Mouse (Mus musculus): ENCODE data around the gene Pus7l. TPM values are rescaled to one million over a fixed set of nuclear protein-coding genes. Genes with fewer than 3 reads are reported as not detected.

Pus7l gene
- total RNA-seq (2021) = 1 to 10 TPM; 5.7 to 6.6 TPM
- long read RNA-seq, partial matches to known transcripts = 0 of 2 reads
- long read RNA-seq, other reads (novel, unspliced or antisense) = 0 of 2 reads

DNA sequence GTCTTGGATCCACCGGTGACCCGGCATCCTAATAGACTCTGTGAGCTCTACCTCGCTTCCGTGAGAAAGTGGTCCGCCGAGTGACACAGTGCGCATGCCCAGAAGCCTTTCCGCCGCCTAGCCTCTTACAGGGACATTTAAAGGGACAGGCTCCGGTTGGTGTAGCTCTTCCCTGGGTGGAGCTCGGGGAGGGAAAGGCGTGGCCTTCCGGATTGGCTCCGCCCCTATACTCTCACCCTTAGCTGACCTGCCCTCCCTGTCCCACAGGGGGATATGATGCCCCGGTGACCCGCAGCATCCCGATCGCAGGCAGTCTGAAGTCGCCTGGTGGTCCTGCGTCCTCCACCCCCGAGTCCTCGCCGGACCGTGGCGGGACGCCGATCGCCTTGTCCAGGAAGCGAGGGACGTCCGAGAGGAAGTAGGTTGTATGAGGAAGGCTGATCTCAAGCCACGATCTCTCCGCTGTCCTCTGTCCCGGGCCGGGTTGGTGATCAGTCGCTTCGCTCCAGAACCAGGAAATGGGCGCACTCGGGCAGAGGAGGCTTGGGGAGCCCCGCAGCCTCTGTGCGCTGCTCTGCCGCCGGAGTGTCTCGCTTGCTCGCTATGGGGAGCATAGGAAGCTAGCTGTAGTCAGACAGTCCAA lies at the start of gene Pus7l, which contains the start of gene Irak4:
Gene Pus7l (minus strand): TSS at position 139 of the 643 bp plus-strand sequence.
Gene Irak4 (plus strand): TSS at position 235 of the 643 bp plus-strand sequence.
- DNase-seq (ENCODE audit: low spot score in 2 of 2) = peak; percentile 91 to 93

DNA sequence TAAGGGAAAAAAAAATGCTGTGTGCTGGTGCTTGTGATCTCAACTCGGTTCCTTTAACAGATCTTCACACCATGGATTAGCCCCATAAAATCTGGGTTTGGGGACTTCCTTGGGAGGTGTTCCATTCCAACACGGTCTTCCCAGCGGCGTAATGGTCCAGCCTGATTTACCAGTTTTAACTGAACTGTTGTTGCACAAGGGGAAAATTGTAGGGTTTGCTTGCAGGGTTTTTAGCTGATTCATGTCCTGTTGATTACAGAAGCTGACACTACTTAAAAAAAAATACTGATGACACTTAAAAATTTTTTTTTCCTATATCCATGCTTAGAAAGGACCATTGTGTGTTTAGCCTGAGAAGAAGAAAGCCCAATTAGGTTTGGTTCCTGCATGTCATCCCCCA lies 48.0 kb upstream of the Pus7l start:
- no peak for DNase-seq (ENCODE audit: low spot score in 2 of 2)

DNA sequence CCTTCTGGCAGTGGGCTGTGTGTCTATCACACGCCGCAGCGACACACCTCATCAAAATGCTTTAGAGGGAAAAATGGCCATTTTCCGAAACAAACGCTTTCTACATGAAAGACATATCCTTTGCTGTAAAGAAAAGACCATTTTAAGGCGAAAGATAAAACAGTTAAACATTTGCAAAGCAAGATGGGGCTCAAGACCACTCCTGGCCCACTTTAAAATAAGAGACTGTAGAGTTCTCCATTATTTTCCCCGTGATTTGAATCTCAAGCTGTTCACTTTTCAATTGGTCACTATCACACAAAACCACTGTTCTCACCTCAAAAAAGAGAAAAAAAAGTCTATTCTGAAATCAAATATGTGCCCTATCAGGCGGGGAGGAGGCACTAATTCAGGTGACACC lies 46.7 kb upstream of the Pus7l start:
- no peak for DNase-seq (ENCODE audit: low spot score in 2 of 2)

DNA sequence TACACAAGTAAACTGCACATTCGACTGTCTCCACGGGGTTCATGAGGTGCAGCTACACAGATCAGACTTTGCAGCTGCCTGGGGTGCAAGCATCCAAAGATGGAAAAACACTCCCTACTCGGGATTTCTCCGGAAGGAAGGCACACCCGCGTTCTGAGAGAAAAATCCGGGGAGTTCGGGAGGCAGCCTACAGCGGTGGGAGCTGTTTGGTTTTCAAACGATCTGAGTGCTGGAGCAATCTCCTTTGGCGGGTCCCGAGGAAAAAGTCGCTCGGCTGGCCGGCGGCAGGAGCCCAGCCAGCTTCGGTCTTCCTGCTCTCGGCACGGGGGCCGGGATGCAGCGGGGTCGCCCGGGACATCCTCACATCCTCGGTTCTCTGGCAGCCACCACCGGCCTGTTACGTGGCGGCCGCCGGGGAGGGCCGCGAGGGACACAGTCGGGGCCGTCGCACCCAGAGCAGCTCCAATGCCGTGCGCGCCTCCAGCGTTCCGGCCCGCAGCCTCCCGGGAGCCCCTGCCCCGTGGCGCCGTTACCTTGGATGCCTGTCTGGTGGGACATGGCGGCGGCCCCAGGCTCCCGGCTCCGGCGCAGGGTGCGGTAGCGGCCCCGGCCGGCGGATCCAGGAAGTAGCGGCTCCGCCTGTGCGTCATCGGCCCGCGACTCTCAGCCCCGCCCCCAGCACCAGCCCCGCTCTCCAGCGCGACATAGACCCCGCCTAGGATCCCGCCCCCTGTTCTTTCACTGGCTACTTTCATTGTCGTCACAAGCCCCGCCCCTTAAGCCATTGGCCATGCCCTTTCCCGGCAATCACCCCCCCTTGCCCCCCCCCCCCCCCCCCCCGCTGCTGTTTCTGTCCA lies 46.1 kb upstream of the Pus7l start, which contains the start of gene Twf1:
Gene Twf1 (minus strand): TSS at position 671 of the 857 bp plus-strand sequence.
- peak; percentile 98 to 99 for DNase-seq (ENCODE audit: low spot score in 2 of 2)

DNA sequence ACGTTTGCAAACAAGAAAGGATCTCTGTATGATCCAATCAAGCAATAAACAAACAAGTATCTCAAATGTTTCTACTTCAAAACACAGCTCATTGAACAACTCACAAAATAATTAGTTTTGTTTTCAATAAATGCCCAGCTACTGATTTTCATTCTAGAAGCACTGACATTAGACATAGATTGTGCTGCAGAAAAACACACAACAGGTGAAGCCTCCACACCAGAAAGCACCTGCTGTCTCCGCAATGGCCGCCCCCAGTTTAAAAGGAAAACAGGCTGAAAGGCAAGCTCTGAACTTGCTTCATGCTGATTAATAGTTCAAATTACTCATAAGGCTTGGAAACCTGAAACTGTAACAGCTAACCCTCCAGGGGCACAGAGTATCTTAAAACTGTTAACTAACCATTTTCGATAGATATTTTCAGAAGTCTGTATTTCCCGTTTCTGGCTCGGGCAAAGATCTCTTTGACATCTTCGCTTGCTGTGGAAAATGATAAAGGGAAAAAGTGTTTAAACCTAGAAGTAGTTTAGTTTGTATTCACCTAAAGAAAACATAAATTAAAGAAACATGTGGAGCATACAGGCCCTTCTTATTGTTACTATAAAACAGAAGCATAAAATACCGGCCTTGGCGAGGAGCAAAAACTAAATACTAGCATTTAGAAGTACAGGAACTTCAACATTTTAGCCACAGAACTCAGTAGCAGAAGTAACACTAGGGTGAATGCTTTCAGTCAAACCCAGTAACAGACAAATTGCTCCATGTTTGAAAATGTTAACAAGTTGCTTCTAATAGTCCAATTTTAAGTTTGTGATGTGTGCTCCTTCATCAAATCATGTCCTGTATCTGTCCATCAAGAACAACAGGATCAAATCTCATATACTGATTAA lies 44.7 kb upstream of the Pus7l start:
- no peak for DNase-seq (ENCODE audit: low spot score in 2 of 2)

DNA sequence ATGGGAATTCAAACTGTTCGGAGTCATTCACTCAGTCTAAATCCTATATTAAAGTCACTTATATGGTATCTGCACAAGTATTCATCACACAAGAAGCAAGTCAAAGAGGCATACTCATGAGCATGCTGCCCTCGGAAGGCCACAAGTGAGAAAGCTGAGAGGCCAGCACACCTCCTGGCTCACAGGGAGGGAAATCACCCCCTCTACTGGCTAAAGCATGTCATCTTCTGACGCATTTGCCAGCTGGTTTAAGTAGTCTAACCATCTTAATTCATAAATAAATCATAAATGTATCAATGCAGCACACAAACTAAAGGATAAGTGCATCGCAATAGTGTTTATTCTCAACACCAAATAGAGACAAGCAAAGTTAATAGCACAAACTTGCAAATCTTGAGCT lies 41.4 kb upstream of the Pus7l start:
- DNase-seq (ENCODE audit: low spot score in 2 of 2) = no peak

DNA sequence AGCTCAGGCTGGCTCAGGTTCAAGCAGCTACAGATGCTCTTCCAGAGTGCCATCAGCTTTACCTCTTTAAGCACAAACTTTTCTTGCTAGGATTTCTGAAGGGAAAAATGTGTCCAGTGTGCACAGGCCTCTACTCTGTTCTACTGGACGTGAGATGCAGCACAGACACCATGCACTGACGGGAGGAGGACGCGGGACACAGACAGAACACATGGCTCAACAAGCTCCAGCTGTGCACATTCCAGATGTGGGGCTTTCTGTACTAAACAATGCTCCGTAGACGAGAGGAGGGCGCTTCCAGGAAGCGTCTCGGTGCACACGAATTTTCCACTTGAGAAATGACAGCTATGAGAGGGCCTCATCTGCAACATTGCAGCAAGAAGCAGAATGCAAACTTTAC lies 39.8 kb upstream of the Pus7l start:
- no peak for DNase-seq (ENCODE audit: low spot score in 2 of 2)

DNA sequence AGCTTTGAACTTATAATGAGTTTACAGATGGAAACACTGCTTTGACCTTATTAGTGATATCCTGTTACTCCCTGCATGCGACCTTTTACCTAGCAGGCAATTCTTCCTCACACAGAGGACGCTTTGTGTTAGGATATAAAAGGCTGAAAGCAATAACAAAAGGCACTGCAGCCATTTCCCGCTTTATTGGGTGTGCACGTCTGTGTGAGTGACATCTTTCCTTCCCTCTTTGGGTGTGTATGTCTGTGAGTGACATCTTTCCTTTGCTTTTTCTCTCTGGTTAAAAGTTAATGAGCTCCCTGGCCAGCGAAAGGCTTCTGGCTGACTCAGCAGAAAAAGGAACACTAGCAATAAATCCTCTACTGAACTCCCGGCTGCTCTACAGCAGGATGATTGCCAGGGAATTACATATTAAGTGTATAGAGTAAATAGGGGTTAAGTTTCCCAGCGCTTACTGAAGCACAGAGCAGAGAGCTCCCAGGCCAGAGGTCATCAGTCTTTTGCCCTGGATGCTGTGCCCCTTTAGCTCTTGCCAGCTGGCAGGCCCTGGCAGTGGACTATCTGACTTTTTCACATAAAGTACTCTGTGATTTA lies 38.8 kb upstream of the Pus7l start:
- DNase-seq (ENCODE audit: low spot score in 2 of 2) = no peak

DNA sequence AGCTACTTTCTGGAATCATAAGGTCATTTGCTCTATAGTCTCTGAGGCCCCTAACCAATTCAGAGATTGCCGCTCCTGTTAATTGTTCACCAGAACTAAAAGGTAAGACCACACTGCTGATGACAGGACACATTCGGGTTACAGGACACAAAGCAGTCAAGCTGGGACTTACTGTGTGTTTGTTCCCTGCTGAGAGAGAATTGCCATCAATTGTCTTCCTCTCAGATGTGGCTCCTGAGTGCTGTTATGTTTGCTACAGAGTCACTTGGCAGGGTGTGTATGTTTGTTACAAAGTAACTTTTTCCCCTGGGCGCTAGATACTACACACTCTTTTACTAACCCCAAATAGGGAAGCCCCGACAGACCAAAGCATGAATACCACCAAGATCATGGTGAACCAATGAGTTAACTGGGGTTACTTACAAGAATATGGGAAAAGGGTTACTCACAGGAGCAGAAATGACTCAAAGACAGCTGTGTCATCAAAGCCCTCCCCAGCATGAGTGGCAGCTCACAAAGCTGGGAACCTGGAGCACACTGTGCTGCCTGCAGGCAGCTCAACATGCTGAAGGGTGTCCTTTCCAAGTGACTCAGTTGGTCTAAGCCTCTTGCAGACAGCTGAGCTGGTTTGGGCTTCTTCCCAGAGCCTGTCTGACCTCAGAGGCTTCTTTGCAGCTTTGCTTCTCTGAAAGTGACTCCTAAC lies 31.4 kb upstream of the Pus7l start:
- DNase-seq (ENCODE audit: low spot score in 2 of 2) = no peak

DNA sequence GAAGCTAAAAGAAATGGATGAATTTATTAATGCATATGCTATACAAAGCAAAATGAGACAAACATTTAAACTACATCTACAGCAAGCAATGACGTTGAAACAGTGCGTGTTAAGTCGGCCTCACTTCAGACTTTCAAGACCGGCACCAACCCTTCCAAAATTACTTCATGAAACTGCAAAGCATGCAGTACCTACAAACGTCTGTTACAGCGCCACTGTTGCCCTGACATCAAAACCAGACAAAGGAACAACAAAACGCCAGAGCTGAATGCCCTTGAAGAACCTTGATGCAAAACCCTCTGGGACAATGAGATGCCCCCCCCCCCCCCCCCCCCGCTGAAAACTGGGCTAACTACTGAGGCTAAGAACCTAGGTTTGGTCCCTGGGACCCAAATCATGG lies 29.4 kb upstream of the Pus7l start:
- DNase-seq (ENCODE audit: low spot score in 2 of 2) = no peak

DNA sequence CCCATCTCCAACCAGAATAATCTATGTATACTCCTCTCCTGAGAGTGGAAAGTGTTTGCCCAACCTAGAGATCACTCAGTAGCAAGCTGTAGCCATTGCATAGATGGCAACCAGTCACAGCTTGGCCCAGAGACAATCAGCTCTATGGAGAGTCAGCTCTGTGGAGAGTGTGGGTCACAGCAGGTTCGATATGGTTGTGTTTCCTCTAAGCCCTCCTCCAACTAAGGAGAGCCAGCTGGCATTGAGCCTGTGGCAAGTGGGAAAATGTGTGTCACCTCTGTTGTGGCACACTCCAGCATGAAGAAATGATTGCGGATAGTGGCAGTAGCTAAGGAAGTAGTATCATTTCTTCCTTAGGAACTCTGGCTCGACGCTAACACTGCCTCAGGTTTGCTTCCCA lies 28.2 kb upstream of the Pus7l start:
- DNase-seq (ENCODE audit: low spot score in 2 of 2) = no peak

DNA sequence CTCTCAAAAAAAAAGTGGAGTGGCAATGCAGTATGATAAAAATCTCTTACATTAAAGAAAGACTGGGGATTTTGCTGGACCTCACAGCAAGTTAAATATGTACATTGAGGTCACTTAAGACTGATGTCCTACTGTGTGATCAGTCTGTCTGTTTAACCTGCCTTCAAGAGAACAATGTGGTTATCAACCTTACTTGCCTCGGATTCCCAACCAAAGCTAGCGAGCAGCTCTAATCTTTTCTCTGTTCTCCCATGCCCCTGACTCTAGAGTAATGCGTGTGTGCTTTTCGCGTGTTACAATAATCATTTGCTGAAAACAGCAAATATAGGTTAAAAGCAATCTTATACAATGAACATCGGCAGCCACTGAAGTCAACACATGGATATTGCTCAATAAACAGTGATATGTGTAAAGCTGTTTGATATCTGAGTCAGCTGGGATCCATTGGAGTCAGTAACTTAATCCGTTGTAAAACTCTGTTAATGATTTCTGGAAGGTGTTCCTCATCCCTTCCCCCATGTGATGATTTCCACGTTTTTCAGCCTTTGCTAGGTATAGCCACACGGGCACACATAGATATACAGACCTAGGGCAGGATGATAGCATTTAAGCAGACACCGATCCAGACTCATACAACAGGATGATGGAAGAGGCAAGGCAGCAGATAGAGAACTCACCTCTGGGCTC lies 25.3 kb upstream of the Pus7l start:
- DNase-seq (ENCODE audit: low spot score in 2 of 2) = no peak

DNA sequence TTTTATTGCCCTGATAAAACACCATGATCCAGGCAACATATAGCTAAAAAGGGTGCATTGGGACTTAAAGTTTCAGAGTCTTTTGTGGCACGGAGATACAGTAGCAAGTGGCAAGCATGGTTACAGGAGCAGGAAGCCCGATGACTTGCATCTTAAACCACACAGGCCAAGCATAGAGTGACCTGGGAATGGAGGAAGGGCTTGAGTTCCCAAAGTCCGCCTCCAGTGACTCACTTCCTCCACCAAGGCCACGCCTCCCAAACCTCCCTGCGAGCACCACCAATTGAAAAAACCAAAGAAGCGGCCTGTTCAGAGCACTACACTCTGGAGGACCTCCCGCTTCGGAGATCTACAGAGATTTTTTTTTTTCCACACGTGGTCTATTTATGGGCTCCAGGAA lies 22.5 kb upstream of the Pus7l start:
- no peak for DNase-seq (ENCODE audit: low spot score in 2 of 2)

DNA sequence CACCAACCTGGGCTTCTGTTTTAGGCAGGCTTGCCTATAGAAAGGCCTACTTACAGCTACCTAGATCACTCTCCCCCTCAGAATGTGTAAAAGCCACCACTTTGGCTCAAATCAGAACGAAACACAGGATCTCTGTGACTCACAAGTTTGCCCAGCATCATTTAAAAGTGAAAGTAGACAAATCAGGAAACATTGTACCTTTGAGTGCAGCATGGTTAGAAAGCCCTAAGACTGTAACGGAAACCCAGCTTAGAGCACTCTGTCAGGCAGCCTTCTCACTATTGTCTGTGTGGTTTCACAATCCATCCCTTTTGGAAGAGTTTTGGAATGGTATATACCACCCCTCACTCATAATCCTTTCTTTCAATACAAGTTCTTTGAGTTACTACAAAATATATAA lies 21.6 kb upstream of the Pus7l start:
- no peak for DNase-seq (ENCODE audit: low spot score in 2 of 2)

DNA sequence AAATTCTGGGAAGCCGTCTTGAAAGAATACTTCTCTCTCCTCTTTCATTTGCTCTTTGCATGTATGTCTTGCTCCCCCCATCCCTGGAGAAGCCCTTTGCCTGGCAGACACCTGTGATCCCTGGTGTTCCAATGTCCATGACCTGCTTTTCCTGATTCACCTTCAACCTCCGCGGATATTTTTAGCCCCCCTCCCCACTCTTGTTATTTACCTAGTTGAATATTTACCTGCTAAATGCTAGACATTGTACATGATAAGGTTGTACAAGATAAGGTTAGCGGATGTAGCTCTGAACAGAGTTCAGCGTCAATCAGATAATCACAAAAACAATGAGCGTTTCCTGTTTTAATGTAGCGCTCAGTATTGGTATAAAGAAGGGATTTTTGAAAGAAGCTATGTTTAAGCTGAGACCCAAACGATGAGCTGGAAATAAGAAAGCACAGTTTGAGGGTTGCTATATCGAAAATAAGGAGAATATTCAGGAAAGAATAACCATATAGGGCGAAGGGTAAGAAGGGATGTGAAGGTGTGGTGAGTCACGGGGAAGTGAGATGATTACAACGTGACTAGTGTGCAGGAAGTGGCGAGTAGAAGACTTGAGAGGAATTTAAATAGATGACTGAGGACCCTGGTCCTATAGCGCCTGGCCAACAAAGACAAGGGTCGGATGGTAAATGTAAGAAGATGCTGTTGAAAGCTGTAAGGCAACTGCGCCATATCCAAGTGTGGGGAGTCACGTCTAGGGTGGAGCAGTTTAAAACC lies 15.7 kb upstream of the Pus7l start:
- DNase-seq (ENCODE audit: low spot score in 2 of 2) = no peak

DNA sequence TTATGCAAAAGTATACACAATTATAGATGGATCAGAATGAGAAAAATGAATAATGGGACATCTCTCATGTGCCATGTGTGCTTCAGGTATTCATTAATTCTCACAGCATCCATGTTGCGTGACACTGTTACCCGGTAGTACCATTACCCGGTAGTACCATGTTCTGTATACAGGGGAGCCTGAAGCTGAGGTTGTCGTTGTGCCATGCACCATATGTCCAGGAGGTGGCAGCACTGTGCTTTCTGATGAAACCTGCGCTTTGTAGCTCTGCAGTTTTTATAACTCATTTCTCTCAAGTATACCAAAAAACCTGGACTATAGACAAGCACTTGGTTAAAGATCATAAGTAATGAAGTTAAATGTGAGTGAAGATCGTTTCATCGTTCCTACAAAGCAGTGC lies 14.1 kb upstream of the Pus7l start:
- peak; percentile 93 to 96 for DNase-seq (ENCODE audit: low spot score in 2 of 2)

DNA sequence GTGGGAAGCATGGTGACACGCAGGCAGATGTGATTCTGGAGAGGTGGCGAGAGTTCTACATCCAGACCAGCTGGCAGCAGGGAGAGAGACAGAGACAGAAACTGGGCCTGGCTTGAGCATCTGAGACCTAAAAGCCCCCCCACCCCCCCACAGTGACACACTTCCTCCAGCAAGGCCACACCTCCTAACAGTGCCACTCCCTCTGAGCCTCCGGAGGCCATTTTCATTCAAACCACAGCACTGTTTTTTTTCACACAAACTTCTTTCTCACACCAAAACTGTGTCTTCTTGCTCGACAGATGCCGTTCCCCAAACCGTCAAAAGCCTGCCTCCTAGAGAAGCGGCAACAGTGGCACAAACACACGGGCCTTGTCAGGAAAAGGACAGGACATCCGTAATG lies 10.2 kb upstream of the Pus7l start:
- DNase-seq (ENCODE audit: low spot score in 2 of 2) = no peak

DNA sequence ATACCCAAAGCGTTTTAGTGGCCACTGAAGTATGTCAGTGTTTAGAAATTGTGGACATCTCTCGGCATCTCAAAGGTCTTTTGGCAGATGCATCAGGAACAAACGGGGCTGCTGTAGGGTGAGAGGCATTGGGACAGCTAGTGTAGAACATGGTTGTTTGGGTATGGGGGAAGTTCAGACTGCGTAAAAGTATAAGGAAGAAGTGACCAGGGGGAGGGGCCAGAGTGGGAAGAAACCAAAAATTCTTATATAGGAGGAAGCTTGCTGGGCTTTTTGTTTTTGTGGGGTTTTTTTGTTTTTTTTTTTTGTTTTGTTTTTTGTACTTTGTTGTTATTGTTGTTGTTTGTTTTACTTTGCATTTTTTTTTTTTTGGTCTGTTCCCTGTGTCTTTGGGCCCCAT lies 1.5 kb upstream of the Pus7l start:
- DNase-seq (ENCODE audit: low spot score in 2 of 2) = no peak

DNA sequence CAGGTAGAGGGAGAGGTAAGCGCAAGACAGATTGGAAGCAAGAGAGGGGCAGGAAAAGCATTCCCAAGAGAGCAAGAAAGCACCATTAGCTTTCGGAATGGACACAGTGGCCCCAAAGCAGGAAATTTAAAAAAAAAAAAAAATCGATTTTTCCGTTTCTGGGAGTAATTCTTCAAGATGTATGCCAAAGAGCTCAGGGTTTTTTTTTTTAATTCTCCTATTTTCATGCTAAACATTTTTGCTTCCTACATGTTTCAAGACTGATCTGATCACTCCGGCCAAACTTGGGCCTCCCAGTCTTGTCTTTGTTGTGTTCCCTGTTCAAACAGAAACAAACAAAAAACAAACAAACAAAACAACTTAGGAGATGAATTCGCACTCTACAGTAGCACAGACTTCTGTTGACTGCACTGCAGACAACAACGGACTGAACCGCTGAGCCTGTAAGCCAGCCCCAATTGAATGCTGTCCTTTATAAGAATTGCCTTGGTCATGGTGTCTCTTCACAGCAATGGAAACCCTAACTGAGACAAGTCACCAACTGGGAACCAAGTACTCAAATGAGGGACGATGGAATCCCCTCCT lies 797 bp upstream of the Pus7l start:
- no peak for DNase-seq (ENCODE audit: low spot score in 2 of 2)

Measured in layer of hippocampus, postnatal 10 days (tissue).